Mouse (Mus musculus) monocyte, adult 2 months (primary cell): ENCODE data around the gene Klf3.
A peak's percentile ranks its signal among the peaks of the same experiment; 100 is the strongest.

Experiments used
- DNase-seq, 2 experiments: peaks; one replicate each; pipeline ENCODE4 v3.0.0; 2022; ENCODE audit warnings: low spot score in 2 of 2, low read depth in 1 of 2

The Klf3 gene

GRCm38 (mm10) chr5:64833410-64833809, 30.2 kb downstream of the Klf3 start:
- DNase-seq = no peak

DNA sequence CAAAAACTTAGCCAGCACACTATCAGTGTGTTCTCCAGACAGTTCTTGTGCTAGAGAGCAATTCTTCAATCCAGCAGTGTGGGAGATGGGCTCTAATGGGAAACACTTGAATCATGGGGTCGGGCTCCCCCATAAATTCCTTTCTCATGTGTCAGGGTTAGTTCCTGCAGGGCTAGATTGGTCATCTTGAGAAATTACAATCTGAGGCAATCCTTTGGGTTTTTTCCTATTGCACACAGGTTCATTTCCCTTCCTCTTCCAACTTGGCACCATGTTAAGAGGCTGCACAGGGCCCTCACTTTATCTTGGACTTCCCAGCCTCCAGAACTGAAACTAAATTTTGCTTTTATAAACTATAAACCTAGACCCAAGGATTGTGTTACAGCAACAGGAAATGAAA, 31.0 kb downstream of the Klf3 start:
- no peak for DNase-seq

DNA sequence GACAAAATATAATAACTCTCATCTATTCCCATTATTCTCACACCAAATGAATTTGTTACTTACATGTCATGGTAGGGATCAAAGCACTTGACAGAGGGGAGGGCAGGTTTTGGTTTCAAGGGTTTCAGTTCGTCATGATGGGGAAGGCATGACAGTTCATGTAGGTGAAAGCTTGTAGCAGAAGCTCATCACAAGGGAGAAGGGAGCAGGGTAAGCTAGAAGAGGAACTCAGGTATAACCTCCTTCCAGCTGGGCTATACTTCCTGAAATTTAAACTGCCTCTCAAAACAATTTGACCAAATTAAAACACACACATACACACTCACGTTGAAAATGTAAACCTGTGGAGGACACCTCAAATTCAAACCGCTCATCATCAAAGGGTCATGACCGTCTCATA, 32.1 kb downstream of the Klf3 start:
- no peak for DNase-seq

GRCm38 (mm10) chr5:64839016-64839599, 35.9 kb downstream of the Klf3 start:
- no peak for DNase-seq

GRCm38 (mm10) chr5:64840087-64840486, 36.9 kb downstream of the Klf3 start:
- no peak for DNase-seq

DNA sequence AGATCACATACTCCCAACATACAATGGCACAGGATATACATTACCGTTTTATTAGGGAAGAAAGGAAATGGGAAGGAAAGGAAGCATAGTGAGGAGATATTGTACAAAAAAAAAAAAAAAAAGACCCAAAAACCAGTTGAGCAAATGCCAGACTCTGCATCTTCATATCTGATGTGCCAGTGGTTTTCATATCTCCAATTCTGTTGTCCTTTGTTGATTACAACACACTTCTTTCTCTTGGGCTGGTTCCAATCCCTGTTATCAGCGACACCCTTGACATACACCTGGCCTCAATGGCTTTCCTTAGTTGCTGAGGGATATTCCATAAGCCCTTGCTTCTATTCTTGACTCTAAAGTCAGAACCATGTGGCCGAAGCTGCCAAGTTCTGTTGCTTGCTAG, 41.4 kb downstream of the Klf3 start:
- no peak for DNase-seq

- DNase-seq = no peak
These were observed 44.1 kb downstream of the Klf3 start for GRCm38 (mm10) chr5:64847305-64847704.

DNA sequence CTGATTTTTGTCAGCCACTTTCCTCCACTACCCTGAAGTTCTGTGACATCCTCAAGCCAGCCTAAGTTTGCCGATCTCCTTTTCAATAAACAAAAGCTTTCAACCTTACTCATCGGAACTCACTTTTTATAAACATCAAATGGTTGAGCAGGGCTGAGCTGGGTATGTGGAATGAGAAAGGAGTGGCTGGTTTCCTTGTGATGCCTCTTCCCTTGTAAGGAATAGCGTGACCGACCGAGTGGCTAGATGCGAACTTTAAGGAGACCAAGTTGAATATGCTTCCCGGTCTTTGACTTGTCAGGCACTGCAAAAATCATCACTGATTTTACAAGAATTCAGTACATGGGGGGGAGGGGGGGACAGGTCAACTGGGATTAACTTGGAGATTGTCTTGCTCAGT, 46.7 kb downstream of the Klf3 start:
- DNase-seq = no peak

- DNase-seq = no peak
These were observed 49.6 kb downstream of the Klf3 start for GRCm38 (mm10) chr5:64852656-64853398.

DNA sequence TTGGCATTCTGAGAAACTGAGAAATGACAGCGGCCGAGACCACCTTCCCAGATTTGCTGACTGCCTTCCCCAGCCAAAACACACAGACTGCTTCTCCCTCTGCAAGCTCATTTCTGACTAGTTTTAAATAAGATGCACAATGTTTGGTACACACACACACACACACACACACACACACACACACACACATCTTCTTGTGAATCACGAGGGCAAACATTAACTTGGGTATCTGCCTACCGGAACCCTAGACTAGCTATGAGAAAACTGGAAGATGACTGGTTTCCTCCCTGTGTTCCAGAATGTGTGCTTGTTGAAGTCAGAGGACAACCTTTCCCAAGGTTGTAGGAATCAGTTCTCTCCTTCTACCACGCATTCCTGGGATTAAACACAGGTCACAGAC, 50.2 kb downstream of the Klf3 start:
- DNase-seq = no peak

- no peak for DNase-seq
These were observed 52.0 kb downstream of the Klf3 start for GRCm38 (mm10) chr5:64855199-64855598.

DNA sequence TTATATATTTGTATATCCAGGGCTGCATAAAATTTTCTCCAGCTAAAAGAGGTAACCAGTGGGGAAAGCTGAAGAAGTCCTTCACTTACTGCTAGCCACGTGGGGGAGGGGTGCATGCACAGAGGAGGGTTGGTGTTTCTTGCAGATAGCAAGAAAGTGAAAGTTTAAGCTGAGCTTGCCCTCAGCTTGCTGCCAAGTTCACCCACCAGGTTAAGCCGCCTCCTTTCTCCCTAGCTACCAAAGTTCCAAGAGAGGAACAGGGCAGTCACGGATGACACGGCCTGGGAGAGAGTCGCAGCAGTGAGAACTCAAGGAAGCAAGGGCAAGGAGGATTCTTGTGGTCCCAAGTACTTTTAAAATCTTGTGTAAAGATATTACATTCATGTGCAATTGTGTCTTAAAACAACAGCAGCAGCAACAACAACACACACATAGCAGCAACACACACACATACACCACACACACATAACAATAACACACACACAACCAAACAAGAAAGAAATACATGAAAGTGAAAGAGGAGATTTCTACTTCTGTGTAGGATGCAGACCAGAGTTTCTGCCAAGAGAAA, 57.8 kb downstream of the Klf3 start:
- DNase-seq = no peak

DNA sequence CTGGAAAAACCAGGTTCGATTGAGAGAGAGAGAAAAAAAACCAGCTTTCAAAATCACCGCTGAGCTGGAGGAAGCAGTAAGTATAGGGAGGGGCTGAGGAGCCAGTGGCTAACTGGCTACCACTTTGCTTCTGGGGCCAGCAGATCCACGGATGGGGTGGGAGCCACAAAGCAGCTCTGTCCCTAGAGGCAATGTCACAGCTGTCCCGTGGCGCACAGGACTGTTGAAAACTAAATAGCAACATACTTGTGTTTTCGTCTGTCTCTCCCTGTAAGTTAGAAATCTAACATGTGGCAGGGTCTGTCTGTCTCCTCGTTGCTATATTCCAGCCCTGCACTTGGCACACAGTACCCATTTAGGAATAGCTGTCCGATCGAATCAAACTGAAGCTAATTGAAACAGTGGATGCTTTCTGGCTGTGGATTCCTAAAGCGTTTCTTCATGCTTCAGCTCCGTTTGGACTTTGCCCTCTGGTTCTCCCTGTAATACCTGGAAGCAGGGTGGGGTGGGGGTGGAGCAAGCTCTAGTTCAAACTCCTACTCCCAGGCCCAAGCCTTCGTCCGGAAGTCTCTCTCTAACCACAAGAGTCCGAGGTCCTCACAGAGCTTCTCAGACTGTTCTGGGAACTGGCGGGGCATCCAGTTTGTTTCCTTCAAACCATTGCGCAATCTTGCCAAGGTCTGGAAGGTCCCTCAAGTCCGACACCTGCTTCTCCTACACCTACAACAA, 58.4 kb downstream of the Klf3 start:
- DNase-seq = no peak

GRCm38 (mm10) chr5:64862269-64862668, 59.1 kb downstream of the Klf3 start:
- no peak for DNase-seq

DNA sequence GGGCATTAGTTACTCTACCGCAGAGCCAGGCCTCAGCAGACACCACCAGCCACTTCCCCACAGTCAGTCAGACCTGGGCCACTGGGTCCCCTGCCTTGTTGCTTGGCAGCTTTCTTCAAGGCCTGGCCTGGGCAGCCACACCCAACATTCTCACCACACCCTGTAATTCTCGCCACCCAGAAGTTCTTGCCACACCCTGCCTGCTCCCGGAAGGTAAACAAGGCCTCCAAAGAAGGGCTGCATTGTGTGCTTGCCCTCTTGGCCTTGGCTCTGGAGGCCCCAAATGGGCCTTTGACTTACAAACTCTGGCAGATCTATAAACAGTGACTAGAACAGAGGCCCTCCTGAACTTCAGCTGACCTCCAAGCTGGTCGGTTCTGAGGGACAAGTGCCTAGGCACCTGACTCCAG, 61.5 kb downstream of the Klf3 start:
- DNase-seq = peak; percentile 66 to 69

GRCm38 (mm10) chr5:64865219-64865964, 62.2 kb downstream of the Klf3 start:
- peak in 1 of 2 experiments; percentile 29 for DNase-seq

GRCm38 (mm10) chr5:64866331-64867050, 63.3 kb downstream of the Klf3 start:
- no peak for DNase-seq

- no peak for DNase-seq
These were observed 63.9 kb downstream of the Klf3 start for GRCm38 (mm10) chr5:64867124-64867523.

DNA sequence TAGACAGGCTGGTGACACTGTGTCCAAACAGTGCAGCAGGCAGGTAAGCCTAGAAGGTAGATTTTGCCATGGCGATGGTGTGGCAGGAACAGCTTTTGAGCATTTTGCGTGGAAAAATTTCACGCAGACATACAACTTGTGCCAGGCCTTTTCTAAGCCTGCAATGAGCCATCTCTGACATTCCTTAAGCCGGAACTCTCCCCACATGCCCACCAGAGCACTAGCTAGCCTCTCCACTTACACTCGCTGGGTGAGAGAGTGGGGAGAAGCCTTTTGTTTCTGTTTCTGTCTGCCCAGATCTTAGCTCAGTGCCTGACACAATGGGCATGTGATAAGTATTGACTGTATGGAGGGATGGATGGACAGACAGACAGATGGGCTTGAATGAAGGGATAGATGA, 64.4 kb downstream of the Klf3 start:
- no peak for DNase-seq

DNA sequence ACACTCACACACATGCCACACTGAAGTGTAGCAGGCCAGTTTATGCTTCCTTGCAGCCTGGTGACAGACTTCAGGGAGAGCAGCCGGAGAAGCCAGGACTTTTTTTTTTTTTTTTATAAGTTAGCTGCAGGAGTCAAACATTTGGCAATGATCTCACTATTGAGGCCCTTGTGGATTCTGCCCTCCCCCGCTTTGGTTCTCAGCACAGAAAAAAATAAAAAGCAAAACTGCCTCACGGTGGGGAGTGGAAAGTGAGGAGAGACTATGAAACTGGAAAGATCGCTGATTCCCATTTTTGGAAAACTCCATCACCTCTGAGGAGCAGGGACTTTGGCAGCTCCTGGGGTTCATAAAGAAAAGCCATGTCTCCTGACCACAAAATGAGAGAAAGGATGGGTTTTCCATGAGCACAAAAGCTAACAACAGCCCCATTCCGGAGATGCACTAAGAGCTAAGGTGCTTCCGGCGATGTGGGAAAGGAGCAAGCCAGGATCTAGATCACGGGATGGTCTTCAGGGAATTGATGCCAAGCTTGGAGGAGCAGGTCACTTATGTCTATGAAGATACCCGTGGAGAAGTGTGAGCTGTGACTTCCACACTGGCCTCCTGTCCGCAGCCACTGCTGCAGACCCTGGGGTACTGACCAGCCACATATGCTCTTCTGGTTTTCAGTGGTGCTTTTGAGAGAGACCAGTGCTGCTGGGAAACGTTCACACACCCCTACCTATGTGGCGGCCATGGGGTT, 73.1 kb downstream of the Klf3 start:
- no peak for DNase-seq
